Mouse (Mus musculus): ENCODE data around the gene Ropn1l.

DNA sequence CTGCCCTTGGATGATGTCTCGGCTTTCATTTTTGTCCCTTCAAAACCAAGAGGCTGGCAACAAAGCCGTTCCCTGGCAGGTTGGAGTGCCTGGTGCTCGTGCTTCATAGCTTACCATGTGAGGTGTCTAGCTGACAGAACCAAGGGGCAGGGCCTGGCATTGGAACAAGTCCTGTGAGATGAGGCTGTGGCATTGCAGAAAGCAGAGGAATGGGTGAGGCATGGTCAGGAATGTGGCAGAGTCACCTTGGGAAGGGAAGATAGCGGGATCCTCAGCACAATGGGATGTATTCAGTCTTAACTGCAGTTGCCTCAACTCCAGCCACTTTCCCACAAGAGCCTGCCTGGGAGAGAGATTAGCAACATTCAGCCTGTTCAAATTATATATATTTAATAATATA lies 61.4 kb downstream of the Ropn1l start:
- TF ChIP-seq CTCF (conservative IDR thresholded peaks at IDR 0.05 in 1 of 2, IDR thresholded peaks at IDR 0.05 in 1 of 2; ENCODE audit: low read depth in 2 of 2, low read length in 2 of 2) (no peak), NRF1 (IDR thresholded peaks at IDR 0.05; ENCODE audit: low read depth, low read length) (no peak), EP300 (IDR thresholded peaks at IDR 0.05; ENCODE audit: low read length) (no peak), ZMIZ1 (IDR thresholded peaks at IDR 0.05; ENCODE audit: low read depth, low read length) (no peak), POLR2AphosphoS2 (IDR thresholded peaks at IDR 0.05; ENCODE audit: low read depth, low read length) (no peak)
